Mouse (Mus musculus): ENCODE data around the gene Zfp874a. TPM values are rescaled to one million over a fixed set of nuclear protein-coding genes. Genes with fewer than 3 reads are reported as not detected.
"Not testable (repeated sequence)": the region's sequence is repeated elsewhere in the genome, so short reads cannot be mapped to it uniquely, and the experiment has no call there.

The Zfp874a gene
- polyA plus RNA-seq, 1 experiment from 2014 or later: 7.2 TPM

GRCm38 (mm10) chr13:67437095-67437494, 14.3 kb downstream of the Zfp874a start:
- H3K4me2 ChIP-seq; H3K9me3 ChIP-seq (replicated peaks); H3K27me3 ChIP-seq (replicated peaks); H3K27ac ChIP-seq (ENCODE audit: poor library complexity, severe bottlenecking); H3K36me3 ChIP-seq; H3K9ac ChIP-seq; ATAC-seq (ENCODE audit: insufficient number of reproducible peaks, low FRiP score); H3K4me1 ChIP-seq (replicated peaks); H3K4me3 ChIP-seq: not testable (repeated sequence)
- WGBS: 100% methylated on average over 1 of the region's 3 CpGs

DNA sequence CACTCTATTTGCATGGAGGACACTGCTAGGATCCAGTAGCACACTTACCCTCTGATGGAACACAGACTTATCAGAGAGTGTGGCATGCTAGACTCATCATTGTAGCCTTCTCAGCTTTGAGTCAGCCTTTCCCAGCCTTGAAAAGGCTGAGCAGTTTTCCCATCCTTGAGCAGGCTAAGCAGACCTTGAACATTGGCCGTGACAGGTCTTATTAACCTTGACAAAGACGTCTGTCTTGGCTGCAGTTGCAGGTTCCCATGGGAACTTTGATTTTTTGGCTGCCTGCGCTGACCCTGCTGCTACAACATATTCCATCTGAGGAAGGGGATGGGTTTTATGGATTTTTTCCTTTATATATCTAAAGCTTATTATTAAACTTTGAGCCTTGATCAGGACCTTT, 23.3 kb downstream of the Zfp874a start:
- no peak overlapping the region for H3K4me2 ChIP-seq
- no peak overlapping the region for H3K9ac ChIP-seq
- H3K27ac ChIP-seq (ENCODE audit: poor library complexity, severe bottlenecking): no peak overlapping the region
- H3K27me3 ChIP-seq (replicated peaks): no peaks in the 10 kb centered on the region
- H3K4me3 ChIP-seq: no peak overlapping the region
- H3K36me3 ChIP-seq: no peaks in the 10 kb centered on the region
- H3K4me1 ChIP-seq (replicated peaks): no peaks in the 10 kb centered on the region
- no peak for ATAC-seq (ENCODE audit: insufficient number of reproducible peaks, low FRiP score)
- 75% methylated on average over 3 of the region's 3 CpGs for WGBS
- no peaks in the 10 kb centered on the region for H3K9me3 ChIP-seq (replicated peaks)

GRCm38 (mm10) chr13:67425699-67426098, 25.7 kb downstream of the Zfp874a start:
- H3K27me3 ChIP-seq (replicated peaks); H3K27ac ChIP-seq (ENCODE audit: poor library complexity, severe bottlenecking); H3K4me2 ChIP-seq; H3K9me3 ChIP-seq (replicated peaks); H3K36me3 ChIP-seq; H3K4me1 ChIP-seq (replicated peaks); H3K9ac ChIP-seq; H3K4me3 ChIP-seq; ATAC-seq (ENCODE audit: insufficient number of reproducible peaks, low FRiP score): not testable (repeated sequence)

GRCm38 (mm10) chr13:67422532-67422931, 28.9 kb downstream of the Zfp874a start:
- not testable (repeated sequence) for H3K4me3 ChIP-seq; H3K4me1 ChIP-seq (replicated peaks); H3K36me3 ChIP-seq; H3K27me3 ChIP-seq (replicated peaks); H3K27ac ChIP-seq (ENCODE audit: poor library complexity, severe bottlenecking); ATAC-seq (ENCODE audit: insufficient number of reproducible peaks, low FRiP score); H3K4me2 ChIP-seq; H3K9me3 ChIP-seq (replicated peaks); H3K9ac ChIP-seq
- WGBS: 71% methylated on average over 2 of the region's 2 CpGs

DNA sequence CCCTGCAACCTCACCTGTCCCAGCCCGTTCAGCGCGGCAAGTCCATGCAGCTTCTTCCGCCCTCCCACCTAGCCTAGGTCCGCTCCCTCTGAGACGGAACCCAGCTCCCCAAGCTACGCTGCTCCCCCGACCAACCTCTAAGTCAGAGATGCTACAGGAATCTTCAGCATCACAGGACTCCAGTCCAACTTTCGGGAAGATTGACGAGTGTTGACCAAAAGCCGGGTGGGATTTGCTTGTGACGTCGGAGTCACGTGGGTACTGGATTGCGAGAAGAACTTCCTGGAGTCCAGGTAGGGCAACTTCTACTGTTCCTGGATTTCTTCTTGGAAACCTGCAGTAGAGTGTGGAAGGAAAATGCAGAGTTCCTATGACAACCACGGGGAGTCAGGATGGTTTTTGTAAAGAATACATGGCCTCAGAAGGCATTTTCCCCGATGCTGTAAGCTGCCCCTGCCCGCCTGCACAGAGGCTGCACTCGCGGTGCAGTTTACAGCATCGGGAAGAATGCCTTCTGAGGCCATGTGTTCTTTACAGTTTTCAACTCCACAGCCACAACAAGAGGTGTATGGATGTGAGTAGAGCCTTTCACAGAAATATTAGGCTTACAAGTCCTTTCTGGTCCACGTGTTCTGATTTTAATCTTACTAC, 30.1 kb downstream of the Zfp874a start, which contains the start of gene Zfp459:
TSS of gene Zfp459 (minus strand) at position 212 of the 651 bp plus-strand sequence.
- Histone ChIP-seq H3K4me3 (peak within 1 kb of the TSS; percentile 58), H3K36me3 (no peaks in the 10 kb centered on the region), H3K27ac (ENCODE audit: poor library complexity, severe bottlenecking) (no peak within 1 kb of the TSS), H3K9ac (peak within 1 kb of the TSS; percentile 60), H3K4me1 (replicated peaks) (no peaks in the 10 kb centered on the region), H3K9me3 (replicated peaks) (no peaks in the 10 kb centered on the region), H3K27me3 (replicated peaks) (no peaks in the 10 kb centered on the region), H3K4me2 (peak within 1 kb of the TSS; percentile 82)
- ATAC-seq (ENCODE audit: insufficient number of reproducible peaks, low FRiP score): peak; percentile 81
- WGBS: 3% methylated on average over 22 of the region's 22 CpGs

GRCm38 (mm10) chr13:67420558-67421206, 30.7 kb downstream of the Zfp874a start:
- no peak for ATAC-seq (ENCODE audit: insufficient number of reproducible peaks, low FRiP score)

DNA sequence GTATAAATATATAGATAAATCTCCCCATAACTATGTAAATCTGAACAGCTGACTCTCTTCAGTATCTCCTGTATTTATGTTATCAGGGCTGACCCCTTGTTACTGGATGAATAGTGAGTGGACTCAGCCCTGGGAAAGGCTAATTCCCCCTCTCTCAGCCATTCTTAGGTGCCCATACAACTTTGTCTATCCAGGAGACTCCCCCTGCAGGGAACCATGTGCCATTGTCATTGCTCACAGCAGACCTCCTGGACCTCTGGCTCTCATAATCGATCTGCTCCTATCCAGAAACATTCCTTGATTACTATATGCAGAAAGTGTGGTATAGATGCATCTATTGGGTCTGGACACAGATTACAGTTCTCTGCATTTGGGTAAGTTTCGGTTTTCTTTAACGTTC, 34.6 kb downstream of the Zfp874a start:
- Histone ChIP-seq H3K9me3 (replicated peaks) (no peaks in the 10 kb centered on the region), H3K27ac (ENCODE audit: poor library complexity, severe bottlenecking) (no peak overlapping the region), H3K4me1 (replicated peaks) (no peaks in the 10 kb centered on the region), H3K9ac (no peak overlapping the region), H3K36me3 (no peaks in the 10 kb centered on the region), H3K4me3 (no peak overlapping the region), H3K27me3 (replicated peaks) (no peaks in the 10 kb centered on the region), H3K4me2 (no peak overlapping the region)
- ATAC-seq (ENCODE audit: insufficient number of reproducible peaks, low FRiP score): no peak
- WGBS: 74% methylated on average over 3 of the region's 3 CpGs

More at GRCm38 (mm10) chr13:67420558-67421206, 30.7 kb downstream of the Zfp874a start:
- H3K27me3 ChIP-seq (replicated peaks): no peaks in the 10 kb centered on the region
- no peaks in the 10 kb centered on the region for H3K4me1 ChIP-seq (replicated peaks)
- H3K36me3 ChIP-seq: no peaks in the 10 kb centered on the region
- WGBS: 30% methylated on average over 11 of the region's 11 CpGs
- H3K4me2 ChIP-seq: peak overlapping the region; percentile 82
- peak overlapping the region; percentile 60 for H3K9ac ChIP-seq
- H3K27ac ChIP-seq (ENCODE audit: poor library complexity, severe bottlenecking): no peak overlapping the region
- H3K9me3 ChIP-seq (replicated peaks): no peaks in the 10 kb centered on the region
- peak overlapping the region; percentile 58 for H3K4me3 ChIP-seq

GRCm38 (mm10) chr13:67415759-67416158, 35.7 kb downstream of the Zfp874a start:
- no peak for ATAC-seq (ENCODE audit: insufficient number of reproducible peaks, low FRiP score)
- H3K4me1 ChIP-seq (replicated peaks): no peaks in the 10 kb centered on the region
- 80% methylated on average over 6 of the region's 6 CpGs for WGBS

GRCm38 (mm10) chr13:67413634-67414033, 37.8 kb downstream of the Zfp874a start:
- WGBS: 69% methylated on average over 3 of the region's 3 CpGs
- not testable (repeated sequence) for H3K36me3 ChIP-seq; H3K27me3 ChIP-seq (replicated peaks)

More at GRCm38 (mm10) chr13:67415759-67416158, 35.7 kb downstream of the Zfp874a start:
- Histone ChIP-seq H3K9me3 (replicated peaks) (no peaks in the 10 kb centered on the region), H3K27me3 (replicated peaks) (no peaks in the 10 kb centered on the region), H3K27ac (ENCODE audit: poor library complexity, severe bottlenecking) (no peak overlapping the region), H3K4me3 (no peak overlapping the region), H3K36me3 (no peaks in the 10 kb centered on the region), H3K9ac (no peak overlapping the region), H3K4me2 (no peak overlapping the region)

DNA sequence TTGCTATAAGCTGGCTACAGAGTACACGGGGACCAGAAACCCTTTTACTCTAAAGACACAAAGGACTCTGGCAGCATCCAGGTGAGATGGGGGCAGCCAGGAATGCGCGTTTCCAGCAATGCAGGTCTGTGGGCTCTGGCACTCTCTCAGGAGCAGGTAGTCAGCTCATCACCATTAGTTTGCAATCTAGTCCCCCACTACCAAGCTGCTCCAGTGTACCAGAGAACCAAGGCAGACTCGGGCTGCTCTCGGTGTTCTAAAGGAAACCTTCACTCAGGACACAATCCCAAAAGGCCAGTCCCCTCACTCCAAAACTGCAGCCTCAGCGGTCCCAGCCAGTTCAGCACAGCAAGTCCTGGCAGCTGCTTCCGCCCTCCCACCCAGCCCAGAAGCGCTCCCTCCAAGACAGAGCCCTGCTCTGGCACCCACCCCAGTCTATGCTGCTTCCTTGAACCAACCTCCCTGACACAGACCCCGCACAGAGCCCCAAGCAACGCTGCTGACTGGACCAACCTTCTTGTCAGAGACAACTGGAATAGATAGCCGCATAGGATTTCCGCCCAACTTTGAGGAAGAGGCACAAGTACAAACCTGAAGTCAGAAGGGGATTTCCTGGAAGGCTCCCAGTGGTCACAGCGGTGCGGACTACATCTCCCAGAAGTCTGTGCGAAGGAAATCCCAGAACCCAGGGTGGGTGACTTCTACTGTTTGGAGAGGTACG, 52.1 kb downstream of the Zfp874a start, which contains the start of gene Zfp429:
TSS of gene Zfp429 (minus strand) at position 637 of the 721 bp plus-strand sequence.
- not testable (repeated sequence) for H3K4me1 ChIP-seq (replicated peaks); H3K9me3 ChIP-seq (replicated peaks); H3K27me3 ChIP-seq (replicated peaks)
- peak within 1 kb of the TSS; percentile 74 for H3K9ac ChIP-seq
- peak within 1 kb of the TSS; percentile 85 for H3K4me3 ChIP-seq
- peak within 1 kb of the TSS; percentile 71 for H3K4me2 ChIP-seq
- peak within 1 kb of the TSS; percentile 57 for H3K27ac ChIP-seq (ENCODE audit: poor library complexity, severe bottlenecking)
- WGBS: 3% methylated on average over 15 of the region's 16 CpGs
- peaks cover 10% of the 10 kb centered on the region; the same call in 1 of the 2 replicates for H3K36me3 ChIP-seq
- peak; percentile 93 for ATAC-seq (ENCODE audit: insufficient number of reproducible peaks, low FRiP score)

More at GRCm38 (mm10) chr13:67413634-67414033, 37.8 kb downstream of the Zfp874a start:
- H3K4me3 ChIP-seq; H3K27ac ChIP-seq (ENCODE audit: poor library complexity, severe bottlenecking); H3K9me3 ChIP-seq (replicated peaks); H3K4me1 ChIP-seq (replicated peaks); H3K9ac ChIP-seq; H3K4me2 ChIP-seq; ATAC-seq (ENCODE audit: insufficient number of reproducible peaks, low FRiP score): not testable (repeated sequence)

- ATAC-seq (ENCODE audit: insufficient number of reproducible peaks, low FRiP score); H3K4me2 ChIP-seq; H3K4me3 ChIP-seq; H3K9ac ChIP-seq; H3K36me3 ChIP-seq; H3K9me3 ChIP-seq (replicated peaks); H3K4me1 ChIP-seq (replicated peaks); H3K27ac ChIP-seq (ENCODE audit: poor library complexity, severe bottlenecking); H3K27me3 ChIP-seq (replicated peaks): not testable (repeated sequence)
- WGBS: 75% methylated on average over 3 of the region's 3 CpGs
Observed at GRCm38 (mm10) chr13:67376255-67376654, 75.2 kb downstream of the Zfp874a start.

Measured in heart, embryonic 12.5 days (tissue).